Mouse (Mus musculus) 416B (cell line): Measurements from ENCODE around the gene 9530003J23Rik.
"Not testable (repeated sequence)": the region's sequence is repeated elsewhere in the genome, so short reads cannot be mapped to it uniquely, and the experiment has no call there.

Source experiments
- DNase-seq: peaks from one replicate; pipeline ENCODE4 v3.0.0; 2011; ENCODE audit warnings: low read depth

9530003J23Rik gene

DNA sequence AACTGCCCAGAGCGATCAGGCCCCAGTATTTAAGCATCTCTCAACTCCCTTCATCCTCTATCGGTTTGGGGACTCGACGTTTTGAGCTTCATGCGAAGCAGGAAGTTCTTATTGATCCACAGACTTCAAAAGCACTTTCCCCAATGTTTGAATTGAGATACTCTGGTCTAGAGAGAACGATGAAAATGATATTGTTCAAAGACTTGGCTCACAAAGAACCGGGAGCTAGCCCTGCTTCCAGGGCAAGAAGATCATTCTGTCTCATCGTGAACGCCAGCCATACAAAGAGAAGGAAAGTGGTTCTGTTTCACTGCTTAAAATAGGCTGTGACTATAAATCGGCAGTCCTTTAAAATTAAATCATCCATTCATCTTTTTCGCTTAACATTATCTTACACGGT, at the start of gene 9530003J23Rik:
Gene 9530003J23Rik (minus strand): TSS at position 101 of the 400 bp plus-strand sequence.
- no peak for DNase-seq

GRCm38 (mm10) chr10:117287226-117287850, 48.8 kb upstream of the 9530003J23Rik start:
- DNase-seq, result no peak

- no peak for DNase-seq
Measured at GRCm38 (mm10) chr10:117286366-117286970, 48.0 kb upstream of the 9530003J23Rik start.

DNA sequence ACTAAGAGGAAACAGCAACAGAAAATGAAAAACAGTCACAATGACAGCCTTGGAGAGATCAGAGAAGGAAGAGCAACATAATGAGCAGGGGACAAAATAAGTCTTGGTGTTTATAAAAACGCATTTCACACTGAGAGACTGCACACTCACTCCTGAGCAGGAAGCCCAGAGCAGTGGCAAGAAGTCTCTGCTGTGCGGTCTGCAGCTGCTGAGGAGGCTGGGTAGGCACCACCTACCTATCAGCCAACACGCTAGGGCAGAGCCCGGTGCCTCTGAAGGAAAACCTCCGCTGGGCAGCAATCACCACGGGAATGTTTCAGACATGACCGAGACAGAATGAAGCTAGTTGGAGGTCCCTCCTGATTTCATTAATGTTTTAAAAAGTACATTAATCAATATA, 47.1 kb upstream of the 9530003J23Rik start:
- DNase-seq, result not testable (repeated sequence)

GRCm38 (mm10) chr10:117284578-117285520, 46.3 kb upstream of the 9530003J23Rik start:
- no peak for DNase-seq

GRCm38 (mm10) chr10:117283871-117284577, 45.5 kb upstream of the 9530003J23Rik start:
- no peak for DNase-seq

GRCm38 (mm10) chr10:117283196-117283595, 44.7 kb upstream of the 9530003J23Rik start:
- not testable (repeated sequence) for DNase-seq

DNA sequence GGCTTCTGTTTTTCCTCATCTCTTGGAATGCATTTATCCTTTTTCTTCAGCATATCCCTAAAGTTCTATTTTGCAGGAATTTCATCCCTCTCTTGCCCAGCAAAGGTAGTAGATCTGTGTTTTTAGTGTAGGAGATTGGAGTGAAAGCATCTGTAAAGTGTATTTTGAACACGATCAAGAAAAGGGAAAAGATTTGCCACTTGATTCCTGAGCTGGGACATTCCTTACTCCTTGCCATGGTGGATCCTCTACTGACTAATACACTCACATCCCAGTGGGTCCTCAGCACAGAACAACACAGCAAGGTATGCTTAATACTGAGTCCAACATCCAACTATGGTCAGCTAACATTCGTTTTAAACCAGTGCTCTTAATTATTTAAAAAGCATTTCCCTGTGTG, 44.0 kb upstream of the 9530003J23Rik start:
- no peak for DNase-seq

- peak; percentile 79 for DNase-seq
Measured at GRCm38 (mm10) chr10:117282049-117282448, 43.5 kb upstream of the 9530003J23Rik start, which contains the start of gene Lyz2. Gene Lyz2, minus strand, starts transcription at chr10:117282321.

DNA sequence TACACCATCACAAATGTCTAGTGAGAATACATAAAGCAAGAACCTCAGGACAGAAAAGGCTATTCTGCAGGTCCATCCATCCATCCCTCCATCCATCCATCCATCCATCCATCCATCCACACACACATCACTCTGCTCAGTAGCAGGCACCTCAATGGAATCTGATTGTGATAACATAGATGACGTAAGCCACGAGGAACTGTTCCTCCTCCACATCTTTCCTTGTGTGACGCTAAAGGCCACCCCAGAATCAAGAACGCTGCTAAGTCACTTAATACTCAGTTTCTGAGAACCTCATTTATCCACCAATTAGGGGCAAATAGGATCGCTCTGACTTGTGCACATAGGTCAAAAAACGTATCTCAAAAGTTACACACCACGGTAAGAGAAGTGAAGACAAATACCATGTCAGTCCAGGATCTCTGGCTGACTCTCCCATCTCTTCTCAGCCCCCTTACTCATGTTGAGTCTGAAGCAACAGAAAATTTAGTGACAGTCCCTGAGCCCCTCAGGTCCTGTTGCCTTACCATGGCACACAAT, 42.9 kb upstream of the 9530003J23Rik start:
- no peak for DNase-seq

GRCm38 (mm10) chr10:117280000-117280399, 41.5 kb upstream of the 9530003J23Rik start:
- no peak for DNase-seq

GRCm38 (mm10) chr10:117278510-117278909, 40.0 kb upstream of the 9530003J23Rik start:
- DNase-seq, result not testable (repeated sequence)

GRCm38 (mm10) chr10:117277779-117278178, 39.3 kb upstream of the 9530003J23Rik start:
- DNase-seq, result not testable (repeated sequence)

DNA sequence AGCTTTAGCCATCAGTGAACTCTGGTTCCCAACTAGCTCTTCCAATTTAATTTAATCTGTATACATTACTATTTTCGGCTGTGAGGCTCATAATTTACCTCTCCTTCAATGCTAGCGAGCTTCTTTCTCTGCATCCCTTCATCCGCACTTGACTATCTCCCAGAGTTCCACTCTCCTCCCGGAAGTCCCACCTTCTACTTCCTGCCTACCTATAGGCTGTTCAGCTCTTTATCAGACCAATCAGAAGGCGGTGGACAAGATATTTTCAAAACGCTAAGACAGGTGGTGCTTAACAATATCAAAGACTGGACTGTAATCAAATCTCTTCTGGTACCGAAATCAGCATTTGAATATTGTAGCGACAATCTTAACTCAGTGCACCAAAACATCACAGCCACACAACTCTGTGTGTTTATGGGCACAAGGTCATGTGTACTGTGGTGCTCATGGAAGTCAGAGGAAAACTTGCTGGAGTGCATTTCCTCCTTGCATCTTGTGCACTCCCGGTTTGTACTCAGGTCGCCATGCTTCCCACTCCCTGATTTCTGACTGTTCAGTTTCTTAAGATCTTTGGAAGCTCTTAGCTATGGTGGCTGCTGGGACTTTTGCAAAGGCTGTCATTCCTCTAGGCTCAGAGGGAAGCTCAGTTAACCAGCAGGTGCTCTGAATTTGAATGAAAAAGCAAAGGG, 37.3 kb upstream of the 9530003J23Rik start:
- DNase-seq, result peak; percentile 21

DNA sequence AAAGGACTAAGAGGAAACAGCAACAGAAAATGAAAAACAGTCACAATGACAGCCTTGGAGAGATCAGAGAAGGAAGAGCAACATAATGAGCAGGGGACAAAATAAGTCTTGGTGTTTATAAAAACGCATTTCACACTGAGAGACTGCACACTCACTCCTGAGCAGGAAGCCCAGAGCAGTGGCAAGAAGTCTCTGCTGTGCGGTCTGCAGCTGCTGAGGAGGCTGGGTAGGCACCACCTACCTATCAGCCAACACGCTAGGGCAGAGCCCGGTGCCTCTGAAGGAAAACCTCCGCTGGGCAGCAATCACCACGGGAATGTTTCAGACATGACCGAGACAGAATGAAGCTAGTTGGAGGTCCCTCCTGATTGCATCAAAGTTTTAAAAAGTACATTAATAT, 36.1 kb upstream of the 9530003J23Rik start:
- DNase-seq, result not testable (repeated sequence)

- peak; percentile 51 for DNase-seq
Measured at GRCm38 (mm10) chr10:117272023-117272422, 33.5 kb upstream of the 9530003J23Rik start.

DNA sequence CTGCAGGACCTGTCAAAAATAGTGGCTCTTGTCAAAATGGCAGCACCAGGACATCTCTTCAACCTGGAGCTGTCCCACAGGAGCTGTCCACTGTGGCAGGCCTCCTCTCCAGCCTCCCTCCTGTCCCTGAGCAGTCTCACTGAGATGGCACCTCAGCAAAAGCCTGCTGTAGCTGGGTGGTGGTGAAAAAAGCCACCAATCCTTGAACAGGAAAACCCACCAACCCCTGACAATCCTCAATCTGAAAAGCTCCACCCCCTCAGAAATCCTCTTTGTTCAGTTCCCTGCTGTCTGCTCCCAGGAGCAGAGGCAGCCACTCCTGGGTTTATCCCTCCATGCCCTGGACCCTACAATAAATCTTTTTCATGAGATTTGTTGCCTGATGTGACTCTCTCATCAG, 21.4 kb upstream of the 9530003J23Rik start:
- DNase-seq, result no peak

DNA sequence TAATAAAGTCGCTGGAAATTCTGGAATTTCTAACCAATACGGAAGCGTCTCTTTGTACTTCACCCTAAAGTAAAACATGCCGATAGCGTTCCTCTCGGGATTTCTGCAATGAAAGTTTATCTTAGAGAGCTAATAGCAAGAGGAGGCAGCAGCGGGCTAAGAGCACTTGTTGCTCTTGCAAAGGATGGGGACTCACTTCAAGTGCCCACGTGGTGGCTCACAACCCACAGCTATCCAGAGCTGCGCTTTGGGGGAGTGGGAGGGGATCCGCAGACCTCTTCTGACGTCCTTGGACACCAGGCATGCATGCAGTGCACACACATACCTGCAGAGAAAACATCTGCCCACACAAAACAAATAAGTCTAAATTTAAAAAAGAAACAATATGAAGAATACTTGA, 2.6 kb downstream of the 9530003J23Rik start:
- no peak for DNase-seq

DNA sequence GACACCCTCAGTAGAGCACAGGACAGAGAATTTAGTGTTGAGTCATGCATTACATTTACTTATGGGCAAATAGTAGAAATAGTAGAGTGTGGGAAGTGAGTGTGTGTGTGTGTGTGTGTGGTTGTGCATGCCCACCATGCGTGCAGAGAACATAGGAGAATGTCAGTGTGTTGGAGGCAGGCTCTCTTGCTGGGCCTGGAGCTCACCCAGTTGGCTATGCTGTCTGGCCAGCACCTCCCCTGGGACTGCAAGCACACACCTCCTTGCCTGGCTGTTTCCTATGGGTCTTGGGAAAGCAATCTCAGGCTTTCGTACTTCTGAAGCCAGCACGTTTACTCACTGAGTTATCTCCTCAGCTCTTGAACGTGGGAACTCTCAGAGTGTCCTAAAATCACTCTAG, 3.7 kb downstream of the 9530003J23Rik start:
- no peak for DNase-seq

DNA sequence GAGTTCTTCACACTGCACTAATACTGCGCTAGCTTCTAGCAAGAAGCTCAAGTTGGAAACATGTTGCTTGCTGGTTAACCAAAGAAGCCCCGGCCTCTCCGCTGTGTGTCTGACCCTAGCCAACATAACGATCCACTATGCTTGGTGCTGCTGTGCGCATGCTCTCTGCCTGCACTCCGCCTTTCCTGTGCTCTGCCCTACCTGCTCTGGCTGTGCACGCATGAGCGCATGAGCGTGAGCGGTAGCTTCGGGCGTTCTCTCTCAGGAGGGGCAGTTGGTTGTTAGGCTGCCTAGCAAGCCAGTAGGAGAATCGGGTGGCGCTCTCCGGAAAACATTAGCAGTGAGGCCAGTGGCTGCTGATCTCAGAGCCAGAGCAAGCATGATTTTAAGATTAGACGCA, 8.7 kb downstream of the 9530003J23Rik start:
- DNase-seq, result no peak

GRCm38 (mm10) chr10:117226002-117226401, 12.5 kb downstream of the 9530003J23Rik start:
- no peak for DNase-seq
